Mouse (Mus musculus) forebrain, embryonic 16.5 days (tissue): ENCODE measurements around the gene Prkar2b. TPM values are rescaled to one million over a fixed set of nuclear protein-coding genes. Genes with fewer than 3 reads are reported as not detected.

ENCODE experiments used
- ATAC-seq: fragments of 200-750 bp; cut with Nextera tagmentation; 2 replicates; pipeline ENCODE4 v1.8.0; 2017; ENCODE audit warnings: mild to moderate bottlenecking, moderate library complexity
- H3K27ac ChIP-seq: fragments of 300-500 bp; sonication (generic); 2 replicates; pipeline ENCODE4 v1.5.1; 2014; ENCODE audit warnings: low read length, control low read depth
- H3K27me3 ChIP-seq: fragments of 300-500 bp; sonication (generic); replicated peaks from 2 replicates; pipeline ENCODE4 v1.6.1; 2014; ENCODE audit warnings: low read length; ENCODE audit not compliant: control insufficient read depth, insufficient read depth
- H3K36me3 ChIP-seq: fragments of 300-500 bp; sonication (generic); 2 replicates; pipeline ENCODE4 v1.6.1; 2014; ENCODE audit not compliant: control insufficient read depth, insufficient read depth
- H3K4me1 ChIP-seq: fragments of 300-500 bp; sonication (generic); replicated peaks from 2 replicates; pipeline ENCODE4 v1.6.1; 2014; ENCODE audit warnings: low read length; ENCODE audit not compliant: control insufficient read depth, insufficient read depth
- H3K4me2 ChIP-seq: fragments of 300-500 bp; sonication (generic); 2 replicates; pipeline ENCODE4 v1.6.1; 2014; ENCODE audit warnings: mild to moderate bottlenecking, low read length, control low read depth
- H3K4me3 ChIP-seq: fragments of 300-500 bp; sonication (generic); replicated peaks from 2 replicates; pipeline ENCODE4 v1.5.1; 2014; ENCODE audit warnings: mild to moderate bottlenecking, low read length, control low read depth
- H3K9ac ChIP-seq: fragments of 300-500 bp; sonication (generic); replicated peaks from 2 replicates; pipeline ENCODE4 v1.6.1; 2014; ENCODE audit warnings: low read depth, low read length, control low read depth
- H3K9me3 ChIP-seq: fragments of 300-500 bp; sonication (generic); 2 replicates; pipeline ENCODE4 v1.6.1; 2016; ENCODE audit warnings: low read length; ENCODE audit not compliant: control insufficient read depth
- WGBS: fragments of 180-500 bp; shearing (Covaris S2); extraction: QIAGEN DNeasy Blood & Tissue Kit; methylation state at CpG from one replicate; pipeline ENCODE4 v1.1.7; 2014; 5-methylcytosine and 5-hydroxymethylcytosine counted together
- polyA plus RNA-seq: library from polyadenylated mRNA; unstranded; fragments of >200 nt; fragmentation: Nextera tagmentation; extraction: Ambion mirVana; gene quantifications from 2 replicates; pipeline ENCODE4 v1.2.1, GENCODE M21; 2015

Gene Prkar2b
- polyA plus RNA-seq, 1 experiment from 2014 or later = 140 TPM

- H3K9ac ChIP-seq = peak overlapping the region; percentile 90
- 14% methylated on average over 7 of the region's 7 CpGs for WGBS
- no peaks in the 10 kb centered on the region for H3K9me3 ChIP-seq
- H3K36me3 ChIP-seq = peaks cover 2% of the 10 kb centered on the region
- H3K4me1 ChIP-seq = peaks cover 5% of the 10 kb centered on the region; the same call in 1 of the 2 replicates
- peak overlapping the region; percentile 99 for H3K27ac ChIP-seq
- no peak for ATAC-seq
- H3K27me3 ChIP-seq = no peaks in the 10 kb centered on the region
- peak overlapping the region; percentile 89 for H3K4me3 ChIP-seq
- H3K4me2 ChIP-seq = peak overlapping the region; percentile 67
Observed at GRCm38 (mm10) chr12:31948101-31949000, 112.7 kb downstream of the Prkar2b start.

GRCm38 (mm10) chr12:31947476-31947875, 113.6 kb downstream of the Prkar2b start:
- no peak for ATAC-seq
- H3K9ac ChIP-seq = no peak overlapping the region
- no peaks in the 10 kb centered on the region for H3K9me3 ChIP-seq
- peaks cover 5% of the 10 kb centered on the region; the same call in 1 of the 2 replicates for H3K4me1 ChIP-seq
- WGBS = 93% methylated on average over 5 of the region's 5 CpGs
- peaks cover 10% of the 10 kb centered on the region for H3K36me3 ChIP-seq
- no peaks in the 10 kb centered on the region for H3K27me3 ChIP-seq
- H3K27ac ChIP-seq = no peak overlapping the region
- H3K4me3 ChIP-seq = no peak overlapping the region
- H3K4me2 ChIP-seq = no peak overlapping the region

GRCm38 (mm10) chr12:31944405-31944804, 116.7 kb downstream of the Prkar2b start:
- no peak overlapping the region for H3K27ac ChIP-seq
- no peak for ATAC-seq
- WGBS = 96% methylated on average over 2 of the region's 2 CpGs
- no peak overlapping the region for H3K9ac ChIP-seq
- H3K4me1 ChIP-seq = peaks cover 5% of the 10 kb centered on the region; the same call in 1 of the 2 replicates
- H3K9me3 ChIP-seq = no peaks in the 10 kb centered on the region
- peaks cover 15% of the 10 kb centered on the region for H3K36me3 ChIP-seq
- no peaks in the 10 kb centered on the region for H3K27me3 ChIP-seq
- H3K4me3 ChIP-seq = no peak overlapping the region
- H3K4me2 ChIP-seq = no peak overlapping the region

GRCm38 (mm10) chr12:31943020-31943654, 118.0 kb downstream of the Prkar2b start:
- Histone ChIP-seq H3K4me2 (no peak overlapping the region), H3K9ac (no peak overlapping the region), H3K4me3 (no peak overlapping the region), H3K9me3 (no peaks in the 10 kb centered on the region), H3K27ac (no peak overlapping the region), H3K4me1 (peaks cover 4% of the 10 kb centered on the region; the same call in 1 of the 2 replicates), H3K27me3 (no peaks in the 10 kb centered on the region), H3K36me3 (peaks cover 27% of the 10 kb centered on the region)
- WGBS = 97% methylated on average over 4 of the region's 4 CpGs
- no peak for ATAC-seq

- Histone ChIP-seq H3K36me3 (peaks cover 48% of the 10 kb centered on the region), H3K4me3 (no peak overlapping the region), H3K9ac (no peak overlapping the region), H3K4me2 (no peak overlapping the region), H3K4me1 (no peaks in the 10 kb centered on the region), H3K27me3 (no peaks in the 10 kb centered on the region), H3K27ac (no peak overlapping the region), H3K9me3 (no peaks in the 10 kb centered on the region)
- no peak for ATAC-seq
Observed at GRCm38 (mm10) chr12:31939026-31939425, 122.1 kb downstream of the Prkar2b start.

GRCm38 (mm10) chr12:31938391-31938997, 122.6 kb downstream of the Prkar2b start:
- H3K9ac ChIP-seq = no peak overlapping the region
- no peaks in the 10 kb centered on the region for H3K9me3 ChIP-seq
- no peak for ATAC-seq
- 95% methylated on average over 4 of the region's 4 CpGs for WGBS
- no peak overlapping the region for H3K27ac ChIP-seq
- H3K4me3 ChIP-seq = no peak overlapping the region
- H3K4me2 ChIP-seq = no peak overlapping the region
- H3K27me3 ChIP-seq = no peaks in the 10 kb centered on the region
- peaks cover 49% of the 10 kb centered on the region for H3K36me3 ChIP-seq
- no peaks in the 10 kb centered on the region for H3K4me1 ChIP-seq

- Histone ChIP-seq H3K4me2 (no peak overlapping the region), H3K4me3 (no peak overlapping the region), H3K27me3 (no peaks in the 10 kb centered on the region), H3K9ac (no peak overlapping the region), H3K4me1 (no peaks in the 10 kb centered on the region), H3K27ac (no peak overlapping the region), H3K36me3 (peaks cover 46% of the 10 kb centered on the region), H3K9me3 (no peaks in the 10 kb centered on the region)
- no peak for ATAC-seq
- WGBS = 94% methylated on average over 3 of the region's 3 CpGs
Observed at GRCm38 (mm10) chr12:31937613-31938012, 123.5 kb downstream of the Prkar2b start.

- H3K4me2 ChIP-seq = no peak overlapping the region
- H3K36me3 ChIP-seq = peaks cover 50% of the 10 kb centered on the region
- H3K4me1 ChIP-seq = no peaks in the 10 kb centered on the region
- no peaks in the 10 kb centered on the region for H3K9me3 ChIP-seq
- no peaks in the 10 kb centered on the region for H3K27me3 ChIP-seq
- no peak overlapping the region for H3K9ac ChIP-seq
- H3K27ac ChIP-seq = no peak overlapping the region
- ATAC-seq = no peak
- WGBS = 40% methylated on average over 6 of the region's 6 CpGs
- H3K4me3 ChIP-seq = no peak overlapping the region
Observed at GRCm38 (mm10) chr12:31936657-31937300, 124.3 kb downstream of the Prkar2b start.

GRCm38 (mm10) chr12:31931818-31932217, 129.3 kb downstream of the Prkar2b start:
- Histone ChIP-seq H3K9me3 (no peaks in the 10 kb centered on the region), H3K9ac (no peak overlapping the region), H3K4me2 (no peak overlapping the region), H3K4me1 (no peaks in the 10 kb centered on the region), H3K27me3 (no peaks in the 10 kb centered on the region), H3K4me3 (no peak overlapping the region), H3K27ac (no peak overlapping the region), H3K36me3 (peaks cover 45% of the 10 kb centered on the region)
- WGBS = 100% methylated on average over 3 of the region's 3 CpGs
- peak; percentile 6; the same call in 1 of the 2 replicates for ATAC-seq
